Mouse (Mus musculus) forebrain, embryonic 13.5 days (tissue): ENCODE measurements around the gene Pde10a. TPM values are rescaled to one million over a fixed set of nuclear protein-coding genes. Genes with fewer than 3 reads are reported as not detected.

ENCODE experiments used
- ATAC-seq: fragments of 200-750 bp; cut with Nextera tagmentation; 2 replicates; pipeline ENCODE4 v1.8.0; 2017
- H3K27ac ChIP-seq: fragments of 300-500 bp; sonication (generic); 2 replicates; pipeline ENCODE4 v1.5.1; 2015; ENCODE audit warnings: inconsistent platforms, mild to moderate bottlenecking, moderate library complexity
- H3K27me3 ChIP-seq: fragments of 300-500 bp; sonication (generic); 2 replicates; pipeline ENCODE4 v1.6.1; 2015; ENCODE audit warnings: mild to moderate bottlenecking, inconsistent platforms
- H3K36me3 ChIP-seq: fragments of 300-500 bp; sonication (generic); 2 replicates; pipeline ENCODE4 v1.6.1; 2015; ENCODE audit warnings: mild to moderate bottlenecking, inconsistent platforms; ENCODE audit not compliant: poor library complexity, severe bottlenecking
- H3K4me1 ChIP-seq: fragments of 300-500 bp; sonication (generic); 2 replicates; pipeline ENCODE4 v1.6.1; 2015; ENCODE audit warnings: inconsistent platforms
- H3K4me2 ChIP-seq: fragments of 300-500 bp; sonication (generic); 2 replicates; pipeline ENCODE4 v1.6.1; 2015; ENCODE audit warnings: inconsistent platforms, mild to moderate bottlenecking, moderate library complexity
- H3K4me3 ChIP-seq: fragments of 300-500 bp; sonication (generic); 2 replicates; pipeline ENCODE4 v1.5.1; 2015; ENCODE audit warnings: mild to moderate bottlenecking, inconsistent platforms
- H3K9ac ChIP-seq: fragments of 300-500 bp; sonication (generic); 2 replicates; pipeline ENCODE4 v1.6.1; 2015; ENCODE audit warnings: mild to moderate bottlenecking, inconsistent platforms
- H3K9me3 ChIP-seq: fragments of 300-500 bp; sonication (generic); replicated peaks from 2 replicates; pipeline ENCODE4 v1.6.1; 2016; ENCODE audit warnings: inconsistent platforms
- WGBS: fragments of 180-500 bp; shearing (Covaris S2); methylation state at CpG from one replicate; pipeline ENCODE4 v1.1.7; 2015; 5-methylcytosine and 5-hydroxymethylcytosine counted together
- polyA plus RNA-seq: library from polyadenylated mRNA; unstranded; fragments of >200 nt; fragmentation: Nextera tagmentation; extraction: Ambion mirVana; gene quantifications from 2 replicates; pipeline ENCODE4 v1.2.1, GENCODE M21; 2015

The Pde10a gene
- polyA plus RNA-seq, 1 experiment from 2014 or later: 13.4 TPM

DNA sequence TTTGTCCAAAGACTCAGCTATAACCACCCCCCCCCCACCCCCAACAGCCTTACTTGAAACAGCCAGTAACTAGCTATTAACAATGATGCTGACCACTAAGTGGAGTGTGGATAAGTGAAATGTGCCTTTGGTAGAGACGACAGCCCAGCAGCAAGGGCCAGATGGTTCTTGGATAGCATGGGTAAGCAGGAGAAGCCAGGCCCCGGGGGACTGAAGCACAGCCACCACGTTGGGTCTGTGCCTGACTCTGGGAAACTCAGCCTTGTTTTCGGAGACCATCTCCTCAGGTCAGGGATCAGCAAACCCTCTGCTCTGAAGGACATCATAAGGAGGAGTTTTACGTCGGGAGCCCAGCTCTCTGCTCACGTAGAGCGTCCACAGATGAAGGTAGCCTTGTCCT lies 427.8 kb downstream of the Pde10a start:
- Histone ChIP-seq H3K4me2 (no peak overlapping the region), H3K4me3 (no peak overlapping the region), H3K27me3 (no peaks in the 10 kb centered on the region), H3K9me3 (no peaks in the 10 kb centered on the region), H3K36me3 (peaks cover 58% of the 10 kb centered on the region), H3K9ac (no peak overlapping the region), H3K27ac (no peak overlapping the region), H3K4me1 (peaks cover 10% of the 10 kb centered on the region; the same call in 1 of the 2 replicates)
- WGBS: 91% methylated on average over 8 of the region's 8 CpGs
- ATAC-seq: no peak

DNA sequence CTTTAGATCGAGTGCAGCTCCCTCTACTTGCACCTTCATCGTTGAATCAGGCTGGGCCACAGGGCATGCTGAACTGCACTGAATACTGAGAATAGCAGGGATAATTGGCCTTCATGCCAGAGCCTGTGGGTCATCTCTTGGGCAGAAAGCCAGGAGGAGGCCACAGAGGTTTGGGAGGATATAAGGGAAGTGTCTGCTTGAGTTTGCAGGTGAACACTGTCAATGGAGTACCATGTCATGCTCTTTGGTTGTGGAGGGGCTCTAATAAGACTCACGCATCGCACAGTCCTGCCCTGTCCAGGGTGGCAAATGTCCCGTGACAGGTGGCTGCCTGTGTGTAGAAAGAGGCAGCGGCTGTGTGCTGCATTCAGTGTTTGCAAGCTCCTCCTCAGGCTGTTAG lies 433.0 kb downstream of the Pde10a start:
- 88% methylated on average over 6 of the region's 6 CpGs for WGBS
- Histone ChIP-seq H3K9me3 (no peaks in the 10 kb centered on the region), H3K36me3 (peaks cover 24% of the 10 kb centered on the region), H3K27ac (no peak overlapping the region), H3K4me1 (peaks cover 32% of the 10 kb centered on the region), H3K9ac (no peak overlapping the region), H3K4me2 (no peak overlapping the region), H3K4me3 (no peak overlapping the region), H3K27me3 (no peaks in the 10 kb centered on the region)
- no peak for ATAC-seq

DNA sequence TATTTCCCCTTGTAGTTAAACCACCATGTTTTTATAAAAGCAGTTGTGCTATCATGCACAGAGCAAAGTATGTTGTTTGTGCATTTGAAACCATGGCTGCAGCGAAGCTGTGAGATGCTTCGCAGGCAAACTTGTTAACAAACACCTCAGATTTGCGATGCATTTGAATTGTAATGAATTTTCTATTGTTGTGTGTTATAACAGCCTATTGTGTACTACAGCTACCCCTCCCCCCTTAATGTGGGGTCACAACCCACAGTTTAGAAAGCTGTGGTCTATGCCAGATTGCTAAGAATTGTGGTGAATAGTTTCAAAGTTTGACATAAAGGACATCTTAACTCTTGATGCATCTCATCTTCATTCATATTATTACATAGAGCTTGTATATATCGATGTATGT lies 435.2 kb downstream of the Pde10a start:
- WGBS: 75% methylated on average over 4 of the region's 4 CpGs
- no peak for ATAC-seq
- no peak overlapping the region for H3K27ac ChIP-seq
- peaks cover 8% of the 10 kb centered on the region for H3K36me3 ChIP-seq
- H3K9me3 ChIP-seq: no peaks in the 10 kb centered on the region
- H3K4me2 ChIP-seq: no peak overlapping the region
- H3K9ac ChIP-seq: no peak overlapping the region
- no peaks in the 10 kb centered on the region for H3K27me3 ChIP-seq
- no peak overlapping the region for H3K4me3 ChIP-seq
- H3K4me1 ChIP-seq: peaks cover 33% of the 10 kb centered on the region

DNA sequence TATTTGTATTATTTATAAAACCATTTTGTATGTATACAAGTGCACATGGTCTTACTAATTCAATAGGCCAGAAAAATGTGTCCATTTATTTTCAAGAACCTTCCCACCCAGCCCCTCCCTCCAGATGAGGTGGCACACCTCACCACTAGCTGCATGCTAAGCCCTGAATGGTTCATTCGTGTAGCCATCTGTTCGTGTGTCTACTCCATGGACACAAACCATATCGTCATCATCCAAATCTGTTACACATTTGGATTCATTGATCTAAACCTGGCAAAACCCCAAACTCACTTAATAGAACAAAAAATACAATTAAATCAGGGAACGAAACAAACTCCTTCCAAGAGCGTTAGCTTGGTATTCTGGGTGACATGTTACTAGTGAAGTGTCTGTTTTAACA lies 435.9 kb downstream of the Pde10a start:
- H3K27ac ChIP-seq: peak overlapping the region; percentile 46; the same call in 1 of the 2 replicates
- ATAC-seq: peak; percentile 79
- no peaks in the 10 kb centered on the region for H3K27me3 ChIP-seq
- no peaks in the 10 kb centered on the region for H3K9me3 ChIP-seq
- H3K4me1 ChIP-seq: peaks cover 27% of the 10 kb centered on the region
- peaks cover 14% of the 10 kb centered on the region for H3K36me3 ChIP-seq
- no peak overlapping the region for H3K4me2 ChIP-seq
- WGBS: 57% methylated on average over 5 of the region's 5 CpGs
- no peak overlapping the region for H3K4me3 ChIP-seq
- H3K9ac ChIP-seq: no peak overlapping the region

DNA sequence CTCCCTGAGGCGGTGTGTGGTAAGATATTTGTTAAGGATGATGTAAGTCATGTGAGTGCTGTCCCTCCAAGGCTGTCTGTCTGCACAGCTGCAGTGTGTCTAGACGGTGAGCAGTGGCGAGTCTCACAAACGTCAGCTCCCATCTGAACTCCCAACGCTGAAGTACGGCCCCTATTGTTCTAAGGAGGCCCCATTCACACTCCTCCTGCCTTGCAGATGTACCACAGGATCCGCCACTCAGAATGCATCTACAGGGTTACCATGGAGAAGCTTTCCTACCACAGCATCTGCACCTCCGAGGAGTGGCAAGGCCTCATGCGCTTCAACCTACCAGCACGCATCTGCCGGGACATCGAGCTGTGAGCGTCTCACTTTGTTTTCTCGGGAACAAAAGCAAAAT lies 436.5 kb downstream of the Pde10a start:
- H3K4me2 ChIP-seq: no peak overlapping the region
- peak; percentile 84 for ATAC-seq
- 32% methylated on average over 14 of the region's 14 CpGs for WGBS
- peak overlapping the region; percentile 46; the same call in 1 of the 2 replicates for H3K27ac ChIP-seq
- H3K4me3 ChIP-seq: no peak overlapping the region
- peaks cover 19% of the 10 kb centered on the region for H3K36me3 ChIP-seq
- no peaks in the 10 kb centered on the region for H3K9me3 ChIP-seq
- H3K4me1 ChIP-seq: peaks cover 23% of the 10 kb centered on the region
- no peaks in the 10 kb centered on the region for H3K27me3 ChIP-seq
- no peak overlapping the region for H3K9ac ChIP-seq

DNA sequence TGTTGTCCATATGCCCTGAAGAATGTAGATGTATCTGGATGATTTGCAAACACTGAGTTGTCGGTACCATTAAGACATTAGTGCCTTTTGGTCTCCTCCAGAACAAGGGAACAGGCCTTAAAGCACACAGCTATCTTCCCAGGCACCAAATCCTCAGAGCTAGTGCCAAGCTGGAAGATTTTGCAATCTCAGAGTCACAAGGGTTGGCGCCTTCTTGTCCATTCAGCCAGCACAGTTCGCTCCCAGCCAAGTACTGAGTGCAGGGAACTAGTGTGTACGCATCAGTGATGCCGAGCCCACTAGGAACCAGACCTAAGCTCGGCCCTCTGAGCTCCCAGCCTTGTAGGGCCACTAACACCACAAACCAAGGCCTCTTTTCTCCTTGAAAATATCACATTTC lies 440.0 kb downstream of the Pde10a start:
- Histone ChIP-seq H3K9ac (no peak overlapping the region), H3K27ac (no peak overlapping the region), H3K9me3 (no peaks in the 10 kb centered on the region), H3K4me3 (no peak overlapping the region), H3K4me2 (no peak overlapping the region), H3K36me3 (peaks cover 53% of the 10 kb centered on the region), H3K4me1 (peaks cover 19% of the 10 kb centered on the region), H3K27me3 (no peaks in the 10 kb centered on the region)
- no peak for ATAC-seq
- WGBS: 94% methylated on average over 6 of the region's 6 CpGs

DNA sequence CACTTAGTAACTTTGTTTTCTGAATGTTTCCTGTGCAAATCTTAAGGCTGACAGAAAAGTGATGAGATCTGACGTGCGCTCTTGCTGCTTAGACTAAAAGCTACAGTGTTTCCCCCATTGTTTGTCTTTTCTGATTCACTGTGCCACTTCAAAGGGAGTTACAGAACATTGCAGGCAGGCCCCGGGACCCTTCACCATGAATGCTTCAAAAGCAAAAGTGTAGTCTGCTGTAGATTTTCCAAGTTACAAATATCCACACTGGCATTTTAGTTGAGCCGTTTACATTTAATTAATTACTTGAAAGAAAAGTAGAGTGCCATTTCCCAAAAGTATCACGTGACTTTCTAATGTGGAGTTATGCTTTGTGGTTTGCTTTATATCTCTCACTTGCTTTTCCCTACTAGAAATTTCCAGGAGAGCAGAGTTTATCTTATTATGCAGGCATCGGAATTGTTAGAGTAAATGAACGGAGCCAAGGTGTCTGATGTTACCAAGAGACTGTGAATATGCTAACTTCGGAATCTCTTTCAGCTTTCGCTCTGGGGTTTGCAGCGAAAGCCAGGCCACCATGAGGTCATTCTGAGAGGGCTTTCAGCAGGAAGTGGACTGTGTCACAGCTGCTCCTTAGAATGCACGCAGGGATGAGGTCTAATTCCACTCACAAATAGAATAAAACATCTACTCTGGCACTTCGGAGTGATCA lies 447.1 kb downstream of the Pde10a start:
- peaks cover 54% of the 10 kb centered on the region for H3K36me3 ChIP-seq
- H3K4me3 ChIP-seq: no peak overlapping the region
- H3K27ac ChIP-seq: no peak overlapping the region
- no peaks in the 10 kb centered on the region for H3K9me3 ChIP-seq
- peaks cover 25% of the 10 kb centered on the region for H3K4me1 ChIP-seq
- no peaks in the 10 kb centered on the region for H3K27me3 ChIP-seq
- no peak overlapping the region for H3K4me2 ChIP-seq
- no peak overlapping the region for H3K9ac ChIP-seq
- 17% methylated on average over 12 of the region's 12 CpGs for WGBS
- no peak for ATAC-seq

DNA sequence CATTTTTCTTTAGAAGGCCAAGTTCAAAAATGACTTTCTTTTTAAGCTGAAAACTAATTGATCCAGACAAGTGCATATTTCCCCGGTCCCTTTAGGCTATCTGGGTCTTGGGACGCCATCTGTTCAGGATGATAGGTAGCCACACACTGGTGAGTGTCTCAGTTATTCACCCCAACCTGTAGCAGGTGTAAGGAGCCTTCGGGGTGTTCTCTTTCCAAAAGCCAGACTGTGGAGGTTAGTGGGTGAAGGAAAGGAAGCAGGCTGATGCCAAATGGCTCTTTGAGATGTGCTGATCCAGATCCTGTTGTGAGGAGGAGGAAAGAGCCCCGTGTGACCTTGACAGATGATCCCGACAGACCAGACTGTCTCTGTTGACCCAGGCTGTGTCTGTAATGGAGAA lies 448.2 kb downstream of the Pde10a start:
- Histone ChIP-seq H3K4me1 (peaks cover 25% of the 10 kb centered on the region), H3K4me2 (no peak overlapping the region), H3K27ac (no peak overlapping the region), H3K36me3 (peaks cover 49% of the 10 kb centered on the region), H3K9ac (no peak overlapping the region), H3K4me3 (no peak overlapping the region), H3K27me3 (no peaks in the 10 kb centered on the region), H3K9me3 (no peaks in the 10 kb centered on the region)
- ATAC-seq: no peak
- 84% methylated on average over 5 of the region's 5 CpGs for WGBS

DNA sequence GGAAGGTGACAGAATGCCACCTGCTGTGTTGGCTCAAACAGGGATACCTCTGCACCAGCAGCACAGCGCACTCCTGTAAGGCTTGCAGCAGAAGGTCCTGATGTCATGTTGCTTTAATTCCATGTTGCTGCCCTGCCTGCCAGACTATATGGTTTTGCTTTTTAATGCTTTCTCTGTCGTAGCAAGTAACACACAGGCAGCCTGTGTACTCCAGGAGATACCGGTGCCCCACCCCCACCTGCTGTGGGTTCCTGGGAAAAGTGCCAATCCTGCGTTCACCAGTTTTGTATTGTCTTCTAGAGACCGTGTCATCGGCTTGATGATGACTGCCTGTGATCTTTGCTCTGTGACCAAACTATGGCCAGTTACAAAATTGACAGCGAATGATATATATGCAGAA lies 449.3 kb downstream of the Pde10a start:
- ATAC-seq: no peak
- whole genome bisulfite sequencing: 58% methylated on average over 7 of the region's 7 CpGs
- Histone ChIP-seq H3K27me3 (no peaks in the 10 kb centered on the region), H3K36me3 (peaks cover 47% of the 10 kb centered on the region), H3K27ac (no peak overlapping the region), H3K4me2 (no peak overlapping the region), H3K4me1 (peaks cover 25% of the 10 kb centered on the region), H3K9ac (no peak overlapping the region), H3K9me3 (no peaks in the 10 kb centered on the region), H3K4me3 (no peak overlapping the region)

DNA sequence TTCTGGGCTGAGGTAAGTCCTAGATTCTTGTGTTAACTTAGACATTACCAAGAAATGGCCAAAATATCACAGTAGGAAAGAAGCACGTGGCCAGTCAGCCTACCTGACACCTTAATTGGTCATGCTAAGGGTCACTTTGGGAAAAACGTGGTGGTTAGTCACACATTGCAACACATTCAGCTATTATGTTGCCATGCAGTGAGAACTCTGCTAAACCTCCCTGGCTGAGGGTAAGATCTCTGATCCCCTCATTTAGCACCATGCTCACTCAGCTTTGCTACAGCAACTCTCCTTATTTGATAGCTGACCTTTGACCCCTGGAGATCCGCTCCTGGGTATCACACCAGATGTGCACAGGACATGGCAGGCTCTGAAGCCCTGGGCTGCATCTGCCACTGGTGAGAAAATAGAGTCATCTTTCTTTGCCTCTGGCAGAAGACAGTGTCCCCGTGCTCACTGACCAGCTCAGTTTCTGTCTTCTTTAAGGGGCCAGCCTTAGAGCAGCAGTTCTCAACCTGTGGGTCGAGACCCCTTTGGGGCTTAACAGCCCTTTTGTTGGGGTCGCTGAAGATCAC lies 449.7 kb downstream of the Pde10a start:
- Histone ChIP-seq H3K27ac (no peak overlapping the region), H3K9ac (no peak overlapping the region), H3K4me1 (peaks cover 25% of the 10 kb centered on the region), H3K27me3 (no peaks in the 10 kb centered on the region), H3K4me3 (no peak overlapping the region), H3K36me3 (peaks cover 47% of the 10 kb centered on the region), H3K9me3 (no peaks in the 10 kb centered on the region), H3K4me2 (no peak overlapping the region)
- WGBS: 79% methylated on average over 6 of the region's 6 CpGs
- ATAC-seq: no peak

DNA sequence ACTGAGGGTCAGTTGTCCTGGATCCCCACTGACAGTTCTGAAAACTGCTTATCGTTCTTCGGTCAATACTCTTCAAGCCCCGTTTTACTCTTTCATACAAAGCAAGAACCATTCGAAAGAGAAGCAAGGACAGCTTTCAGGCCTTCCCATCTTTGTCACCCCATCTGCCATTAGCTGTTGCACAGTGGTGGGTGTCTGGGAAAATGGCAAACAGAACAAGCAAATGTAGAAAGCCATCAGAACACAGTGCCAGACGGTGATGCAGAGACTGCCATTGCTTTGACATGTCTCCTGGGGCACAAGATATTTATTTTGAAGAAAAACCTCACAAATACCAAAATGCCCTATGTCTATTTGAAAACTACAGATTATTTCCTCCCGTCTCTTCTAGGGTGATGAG lies 451.6 kb downstream of the Pde10a start:
- Histone ChIP-seq H3K27ac (no peak overlapping the region; the same call in 1 of the 2 replicates), H3K9me3 (no peaks in the 10 kb centered on the region), H3K9ac (no peak overlapping the region), H3K27me3 (no peaks in the 10 kb centered on the region), H3K4me2 (no peak overlapping the region), H3K36me3 (peaks cover 54% of the 10 kb centered on the region), H3K4me1 (peaks cover 21% of the 10 kb centered on the region), H3K4me3 (no peak overlapping the region)
- ATAC-seq: no peak
- WGBS: 87% methylated on average over 6 of the region's 6 CpGs

DNA sequence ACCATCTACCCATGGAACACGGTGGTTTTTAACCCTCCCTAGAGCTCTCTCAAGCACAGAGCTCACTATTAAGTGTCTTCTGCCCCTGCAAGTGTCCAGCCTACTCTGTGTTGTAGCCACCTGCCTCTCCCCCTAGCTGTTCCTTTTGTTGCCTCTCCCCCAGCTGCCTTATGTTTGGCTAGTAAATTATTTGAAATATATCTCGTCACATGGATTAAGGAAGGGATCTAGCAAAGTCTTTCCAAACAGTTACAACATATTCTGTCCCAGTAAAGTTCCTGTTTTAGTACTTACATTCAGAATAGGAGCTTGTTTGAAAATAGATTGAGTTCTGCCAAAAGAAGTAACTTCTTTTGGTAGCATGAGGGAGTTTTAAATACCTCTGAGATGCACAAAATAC lies 452.1 kb downstream of the Pde10a start:
- Histone ChIP-seq H3K4me1 (peaks cover 15% of the 10 kb centered on the region), H3K36me3 (peaks cover 59% of the 10 kb centered on the region), H3K9ac (no peak overlapping the region), H3K4me2 (no peak overlapping the region), H3K27me3 (no peaks in the 10 kb centered on the region), H3K9me3 (no peaks in the 10 kb centered on the region), H3K4me3 (no peak overlapping the region), H3K27ac (no peak overlapping the region; the same call in 1 of the 2 replicates)
- no peak for ATAC-seq
- WGBS: 86% methylated on average over 2 of the region's 2 CpGs

DNA sequence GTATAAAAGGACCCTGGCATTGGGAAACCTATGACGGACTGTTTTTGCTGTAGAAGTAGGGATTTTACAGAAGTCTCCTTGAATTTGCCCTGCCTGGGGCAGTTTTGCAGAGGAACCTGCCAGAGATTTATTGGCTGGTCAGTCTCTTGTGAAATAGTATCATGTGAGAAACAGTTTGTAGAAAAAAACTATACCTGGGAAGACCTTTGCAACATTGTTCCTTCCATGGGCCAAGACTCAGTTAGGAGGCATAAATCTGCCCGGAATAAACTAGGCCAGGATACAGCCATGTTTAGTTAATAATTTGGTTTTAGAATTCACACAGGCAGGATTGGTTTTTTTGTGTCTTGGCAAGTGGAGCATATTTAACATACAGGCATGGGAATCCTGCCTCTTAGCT lies 458.4 kb downstream of the Pde10a start:
- no peaks in the 10 kb centered on the region for H3K27me3 ChIP-seq
- 83% methylated on average over 2 of the region's 2 CpGs for WGBS
- H3K9ac ChIP-seq: no peak overlapping the region
- peaks cover 27% of the 10 kb centered on the region for H3K4me1 ChIP-seq
- H3K27ac ChIP-seq: no peak overlapping the region
- H3K36me3 ChIP-seq: peaks cover 41% of the 10 kb centered on the region
- ATAC-seq: no peak
- no peak overlapping the region for H3K4me3 ChIP-seq
- no peak overlapping the region for H3K4me2 ChIP-seq
- no peaks in the 10 kb centered on the region for H3K9me3 ChIP-seq
